Mouse (Mus musculus) G1E (cell line): Measurements from ENCODE around the gene Cdx4.

Experiments used
- CTCF ChIP-seq: IDR thresholded peaks from 2 replicates; pipeline ENCODE4 v1.5.1; 2012; ENCODE audit warnings: low read depth, low read length, inconsistent platforms, mixed read lengths
- POLR2AphosphoS5 ChIP-seq: IDR thresholded peaks from 2 replicates; pipeline ENCODE4 v1.6.1; 2012; ENCODE audit warnings: low read depth, low read length, inconsistent platforms; ENCODE audit not compliant: insufficient replicate concordance

DNA sequence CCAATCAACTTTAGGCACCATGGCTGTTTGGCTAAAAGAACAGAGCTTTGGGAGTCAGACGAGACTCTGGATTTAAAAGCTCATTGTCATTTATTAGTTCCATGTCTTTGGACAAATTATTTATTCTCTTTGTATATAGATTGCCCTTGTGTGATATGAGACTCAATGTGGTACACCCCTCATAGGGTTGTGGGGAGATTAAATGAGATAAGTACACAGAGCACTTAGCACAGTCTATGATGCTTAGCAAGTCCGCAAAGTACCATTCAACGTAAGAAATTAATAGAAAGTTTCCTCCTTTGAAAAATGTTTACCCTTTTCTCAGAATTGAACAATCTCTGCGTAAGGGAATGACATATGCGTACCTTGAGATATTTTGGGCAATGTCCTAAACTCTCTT is 34.6 kb downstream of the Cdx4 start:
- TF ChIP-seq CTCF (no peak), POLR2AphosphoS5 (no peak)
